Mouse (Mus musculus): ENCODE measurements at regions not wholly inside any gene's neighbourhood (a gene's known extent, or its start where the extent isn't known, plus 50 kb on each side); places are given as distances from the start of the nearest gene placed in this dataset.
"Not testable (repeated sequence)": the region's sequence is repeated elsewhere in the genome, so short reads cannot be mapped to it uniquely, and the experiment has no call there.

DNA sequence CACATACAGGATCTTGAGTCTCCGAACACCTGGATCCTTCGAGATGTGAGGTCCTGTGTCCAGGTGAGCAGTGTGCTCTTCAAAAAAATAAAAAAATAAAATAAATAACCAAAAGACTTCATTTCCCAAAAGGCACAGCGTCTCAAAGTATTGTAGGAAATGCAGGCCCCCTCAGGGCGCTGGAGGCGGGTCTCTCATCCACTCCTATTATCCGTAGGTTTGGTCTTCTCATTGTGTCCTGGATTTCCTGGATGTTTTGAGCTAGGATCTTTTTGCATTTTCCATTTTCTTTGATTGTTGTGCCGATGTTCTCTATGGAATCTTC lies 1762.8 kb upstream of the Flrt2 start:
- TF ChIP-seq CTCF (IDR thresholded peaks at IDR 0.05; ENCODE audit: borderline replicate concordance, insufficient read depth, low read depth, low read length); POLR2A (IDR thresholded peaks at IDR 0.05; ENCODE audit: borderline replicate concordance, insufficient read depth, low read length): not testable (repeated sequence)

Data from cerebellum, adult 2 months (tissue).